Mouse (Mus musculus): Measurements from ENCODE around the gene Trp53bp2.

GRCm38 (mm10) chr1:182500843-182501242 is 91.9 kb downstream of the Trp53bp2 start:
- TF ChIP-seq CTCF (IDR thresholded peaks at IDR 0.05; ENCODE audit: control insufficient read depth, insufficient read depth, insufficient read length) = no peak
- no peak for TF ChIP-seq MYOG (IDR thresholded peaks at IDR 0.05; ENCODE audit: control insufficient read depth, extremely low read depth, insufficient read length)
- no peak for TF ChIP-seq FOSL1 (IDR thresholded peaks at IDR 0.05; ENCODE audit: insufficient read depth, low read length, poor library complexity, severe bottlenecking)
- no peak for TF ChIP-seq USF1 (IDR thresholded peaks at IDR 0.05; ENCODE audit: low read depth)
- TF ChIP-seq CEBPB (IDR thresholded peaks at IDR 0.05; ENCODE audit: low read depth) = no peak
- no peak for TF ChIP-seq MAX (IDR thresholded peaks at IDR 0.05)
- TF ChIP-seq MYOD1 (IDR thresholded peaks at IDR 0.05; ENCODE audit: control insufficient read depth, insufficient read length, low read depth) = no peak

Measured in C2C12 (cell line).